Mouse (Mus musculus) E14TG2a.4 (cell line): ENCODE results near the gene 4931409K22Rik.

Experiments
- CTCF ChIP-seq: conservative IDR thresholded peaks from 2 replicates; pipeline ENCODE4 v1.5.1; 2014; ENCODE audit warnings: low read length
- POU5F1 ChIP-seq: IDR thresholded peaks from 2 replicates; pipeline ENCODE4 v1.6.1; 2014; ENCODE audit warnings: low read length, borderline replicate concordance

DNA sequence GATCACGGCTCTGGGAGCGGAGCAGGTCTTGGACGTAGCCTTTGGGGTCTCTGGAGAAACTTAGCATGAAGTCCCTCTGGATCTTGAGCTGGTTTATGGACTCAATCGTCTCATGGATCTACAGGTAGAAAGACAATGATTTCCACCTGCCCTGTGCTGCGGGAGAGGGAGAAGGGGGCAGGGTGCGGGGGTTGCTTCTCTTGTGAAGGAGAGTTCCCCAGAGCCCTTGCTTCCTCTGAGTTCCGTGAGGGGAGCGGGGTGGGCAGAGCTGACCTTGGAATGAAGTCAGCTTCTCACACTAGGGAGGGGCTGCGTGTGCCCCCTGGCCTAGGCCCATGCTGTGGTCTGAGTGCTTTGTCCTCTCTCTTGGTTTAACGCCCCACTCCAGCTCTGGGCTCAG lies 36.6 kb upstream of the 4931409K22Rik start:
- TF ChIP-seq CTCF = no peak
- TF ChIP-seq POU5F1 = no peak
